Mouse (Mus musculus): ENCODE measurements around the gene Errfi1. TPM values are rescaled to one million over a fixed set of nuclear protein-coding genes. Genes with fewer than 3 reads are reported as not detected.
"Not testable (repeated sequence)": the region's sequence is repeated elsewhere in the genome, so short reads cannot be mapped to it uniquely, and the experiment has no call there.

Gene Errfi1
- total RNA-seq, 2 experiments from 2014 or later = 24.2 to 33.2 TPM

DNA sequence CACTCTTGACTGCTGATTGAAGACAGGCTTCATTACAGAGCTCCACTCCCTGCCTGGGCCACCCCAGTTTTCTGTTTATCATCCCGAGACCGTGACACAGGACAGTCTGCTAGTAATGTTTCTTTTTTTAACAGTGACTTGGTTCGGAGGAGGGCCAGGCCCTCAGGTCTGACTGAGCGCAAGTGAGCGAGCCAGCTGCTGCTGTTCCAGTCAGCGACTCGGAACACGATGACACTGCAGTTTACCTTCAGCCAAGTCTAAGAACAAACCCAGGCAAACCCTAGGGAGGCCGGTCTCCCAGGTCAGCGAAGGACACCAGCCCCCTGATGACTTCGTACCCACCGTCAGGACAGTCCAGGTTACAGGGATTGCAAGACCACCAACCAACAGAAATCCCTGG is 48.3 kb downstream of the Errfi1 start:
- intact Hi-C loops (cut with DNase I) = no loop called here
- no peak for DNase-seq (ENCODE audit: low spot score in 2 of 2)

DNA sequence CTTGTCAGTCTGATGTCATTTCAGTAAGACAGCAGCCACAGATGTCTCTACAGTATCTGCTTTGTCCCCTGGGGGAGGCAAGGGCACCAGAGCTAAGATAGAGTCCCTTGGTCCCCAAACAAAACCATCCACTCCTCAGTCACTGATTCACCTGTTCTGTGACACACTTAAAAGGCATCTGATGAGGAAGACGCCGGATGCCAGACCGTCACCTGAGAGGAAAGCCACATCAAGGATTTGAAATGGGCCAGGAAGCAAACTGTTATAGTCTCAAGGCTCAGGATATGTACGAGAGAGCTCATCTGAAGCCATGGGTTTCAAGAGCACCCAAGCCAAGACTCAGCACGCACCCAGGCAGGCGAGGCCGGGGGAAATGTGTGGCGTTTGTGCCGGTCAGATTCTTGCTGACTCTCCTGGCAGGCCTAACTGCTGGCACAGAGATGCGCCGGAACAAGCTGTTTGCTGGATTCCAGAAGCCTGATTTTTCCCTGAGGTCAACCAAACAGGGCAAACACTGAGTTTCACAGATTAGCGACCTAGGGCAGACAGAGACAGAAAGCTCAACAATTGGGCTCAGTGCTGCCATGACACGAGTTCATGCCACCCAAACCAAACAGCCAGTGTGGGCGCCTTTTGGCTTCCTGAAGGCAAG is 49.5 kb downstream of the Errfi1 start:
- intact Hi-C loops (cut with DNase I) = no loop called here

DNA sequence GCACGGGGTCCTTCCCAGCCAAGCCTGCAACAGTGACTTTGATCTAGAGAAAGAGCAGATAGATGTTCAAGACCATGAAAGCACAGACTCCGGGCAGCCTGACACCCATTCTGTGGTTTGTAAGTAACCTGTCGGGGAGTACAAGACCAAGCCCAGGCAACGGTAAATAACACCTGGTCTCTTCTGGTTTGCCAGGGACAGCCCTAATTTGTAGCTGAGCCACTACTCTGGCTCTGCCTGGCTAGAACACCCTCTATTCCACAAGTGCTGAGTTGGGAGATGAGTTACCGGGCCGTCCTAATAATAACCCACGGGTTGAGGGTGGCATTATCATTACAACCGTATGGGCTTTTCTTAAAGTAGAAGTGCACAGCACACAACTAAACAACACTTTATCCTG is 53.4 kb downstream of the Errfi1 start:
- intact Hi-C loops (cut with DNase I) = no loop called here
- DNase-seq (ENCODE audit: low spot score in 2 of 2) = no peak

More for the DNA sequence above, 49.5 kb downstream of the Errfi1 start:
- no peak for DNase-seq (ENCODE audit: low spot score in 2 of 2)

DNA sequence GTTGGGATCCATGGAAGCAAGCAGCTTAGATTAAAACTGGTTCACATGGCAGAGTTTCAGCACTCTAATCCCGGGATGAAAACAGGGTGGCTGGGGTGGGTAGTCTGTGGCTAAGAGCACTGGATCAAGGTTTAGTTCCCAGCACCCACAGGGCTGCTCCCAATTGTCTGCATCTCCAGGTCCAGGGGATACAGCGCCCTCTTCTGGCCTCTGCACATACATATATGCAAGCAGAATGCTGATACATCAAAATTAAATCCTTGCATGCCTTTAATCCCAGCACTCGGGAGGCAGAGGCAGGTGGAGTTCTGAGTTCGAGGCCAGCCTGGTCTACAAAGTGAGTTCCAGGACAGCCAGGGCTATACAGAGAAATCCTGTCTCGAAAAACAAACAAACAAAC is 54.8 kb downstream of the Errfi1 start:
- DNase-seq (ENCODE audit: low spot score in 2 of 2); intact Hi-C loops (cut with DNase I): not testable (repeated sequence)

DNA sequence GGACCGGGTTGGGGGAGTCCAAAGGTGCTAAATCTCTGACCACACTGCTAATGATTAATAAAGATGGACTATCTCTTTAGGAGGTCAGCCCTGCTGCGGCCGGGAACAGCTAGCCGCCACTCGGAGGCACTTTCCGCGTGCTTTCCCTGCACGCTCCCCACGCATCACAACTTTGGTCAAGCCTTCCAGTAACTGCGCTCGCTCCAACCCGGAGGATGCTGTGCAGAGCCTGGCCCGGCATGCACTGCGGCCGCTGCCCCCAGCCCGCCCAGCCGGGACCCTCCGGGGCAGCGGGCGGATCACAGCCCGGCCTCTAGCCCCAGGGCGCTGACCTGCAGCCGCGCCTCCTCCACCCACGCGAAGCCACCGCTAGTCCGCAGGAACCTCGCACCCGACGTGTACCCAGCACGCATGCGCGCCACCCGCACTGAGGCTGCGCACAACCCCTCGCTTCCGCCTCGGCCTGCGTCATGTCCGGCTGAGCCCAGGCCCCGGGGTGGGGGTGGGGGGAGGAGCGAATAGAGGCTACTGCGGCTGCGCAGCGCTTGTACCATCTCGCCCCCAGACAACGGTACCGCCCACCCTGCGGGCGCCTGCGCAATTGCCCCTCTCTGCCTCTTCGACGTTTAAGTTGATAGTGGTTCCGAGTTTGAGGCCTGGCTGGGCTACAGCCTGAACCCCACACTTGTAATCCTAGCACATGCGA is 55.9 kb downstream of the Errfi1 start:
- intact Hi-C loops (cut with DNase I) = no loop called here
- peak; percentile 98 for DNase-seq (ENCODE audit: low spot score in 2 of 2)

DNA sequence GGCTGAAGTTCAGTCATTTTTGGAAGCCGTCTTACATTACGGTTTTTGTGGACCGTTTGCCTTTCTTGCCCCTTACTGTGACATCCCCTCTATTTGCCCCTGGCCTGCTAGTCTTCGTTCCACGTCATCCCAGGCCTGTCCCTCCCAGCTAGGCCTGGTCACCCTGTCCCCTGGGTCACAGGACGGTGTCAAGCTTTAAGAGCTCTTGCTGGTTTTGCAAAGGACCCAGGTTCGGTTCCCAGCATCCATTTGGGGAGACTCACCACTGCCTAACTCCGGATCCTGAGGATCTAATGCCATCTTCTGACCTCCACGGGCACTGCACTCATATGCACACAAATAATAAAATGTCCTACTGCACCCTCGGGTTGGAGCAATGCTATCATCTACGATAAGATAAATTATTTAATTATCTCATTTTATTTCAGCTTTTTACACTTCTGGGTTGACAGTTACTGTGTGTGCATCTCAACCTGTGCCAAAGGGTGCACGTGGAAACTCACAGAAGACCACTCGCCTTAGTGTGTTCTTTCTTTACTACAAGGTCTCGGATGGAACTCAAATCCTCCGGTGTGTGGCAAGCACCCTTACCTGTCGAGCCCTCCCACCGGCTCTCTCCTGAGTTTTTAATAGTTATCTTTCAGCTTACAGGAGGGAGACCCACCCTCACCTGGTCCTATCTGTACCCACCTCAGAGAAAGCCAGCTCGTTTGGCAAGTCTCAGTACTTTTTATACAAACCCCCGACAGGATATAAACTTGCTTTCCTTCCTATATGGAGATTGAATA is 56.6 kb downstream of the Errfi1 start:
- intact Hi-C loops (cut with DNase I) = no loop called here

DNA sequence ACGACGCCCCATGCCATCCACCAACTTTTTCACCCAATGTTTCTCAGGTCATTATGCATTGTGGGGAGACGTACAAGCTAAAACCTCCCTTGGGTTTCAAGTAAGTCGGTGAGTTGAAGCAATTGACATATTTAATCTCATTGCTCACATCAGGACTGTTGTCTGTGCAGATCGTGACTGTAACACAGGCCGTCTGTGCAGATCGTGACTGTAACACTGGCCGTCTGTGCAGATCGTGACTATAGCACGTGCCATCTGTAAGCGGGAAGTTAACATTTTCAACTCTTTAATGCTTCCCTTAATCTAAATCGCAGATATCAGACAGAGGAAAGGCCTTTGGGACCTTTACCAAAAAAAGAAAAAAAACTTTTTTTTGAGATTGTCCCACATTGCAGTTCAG is 60.0 kb downstream of the Errfi1 start:
- peak in 1 of 2 experiments; percentile 35 for DNase-seq (ENCODE audit: low spot score in 2 of 2)
- intact Hi-C loops (cut with DNase I) = no loop called here

More for the DNA sequence above, 56.6 kb downstream of the Errfi1 start:
- no peak for DNase-seq (ENCODE audit: low spot score in 2 of 2)

DNA sequence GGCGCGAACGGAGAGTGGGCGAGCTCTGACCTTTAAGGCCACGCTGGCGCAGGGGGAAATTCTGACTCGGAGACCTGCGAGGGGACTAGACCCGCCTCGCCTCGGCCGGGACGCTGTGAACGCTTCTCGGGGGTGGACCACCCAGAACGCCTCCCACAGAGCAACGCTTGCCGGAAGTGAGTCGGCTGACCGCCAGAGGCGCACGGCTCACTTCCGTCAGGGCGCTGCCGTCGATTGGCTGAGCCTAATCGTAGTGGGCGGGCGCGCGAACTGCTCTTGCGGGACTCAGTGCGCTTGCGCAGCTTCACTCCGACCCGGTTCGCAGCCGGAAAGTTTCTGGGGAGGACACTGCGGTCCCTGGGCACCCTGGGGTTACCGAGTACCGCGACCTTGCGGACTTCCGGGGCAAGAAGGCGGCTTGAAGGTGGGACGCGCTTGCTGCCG is 60.6 kb downstream of the Errfi1 start, which contains the start of the genes Park7 and Tnfrsf9:
Gene Park7 (minus strand): TSS at position 148 of the 444 bp plus-strand sequence.
Gene Tnfrsf9 (plus strand): TSS at position 273 of the 444 bp plus-strand sequence.
- peak; percentile 97 to 98 for DNase-seq (ENCODE audit: low spot score in 2 of 2)
- intact Hi-C loops (cut with DNase I) = no loop called here

DNA sequence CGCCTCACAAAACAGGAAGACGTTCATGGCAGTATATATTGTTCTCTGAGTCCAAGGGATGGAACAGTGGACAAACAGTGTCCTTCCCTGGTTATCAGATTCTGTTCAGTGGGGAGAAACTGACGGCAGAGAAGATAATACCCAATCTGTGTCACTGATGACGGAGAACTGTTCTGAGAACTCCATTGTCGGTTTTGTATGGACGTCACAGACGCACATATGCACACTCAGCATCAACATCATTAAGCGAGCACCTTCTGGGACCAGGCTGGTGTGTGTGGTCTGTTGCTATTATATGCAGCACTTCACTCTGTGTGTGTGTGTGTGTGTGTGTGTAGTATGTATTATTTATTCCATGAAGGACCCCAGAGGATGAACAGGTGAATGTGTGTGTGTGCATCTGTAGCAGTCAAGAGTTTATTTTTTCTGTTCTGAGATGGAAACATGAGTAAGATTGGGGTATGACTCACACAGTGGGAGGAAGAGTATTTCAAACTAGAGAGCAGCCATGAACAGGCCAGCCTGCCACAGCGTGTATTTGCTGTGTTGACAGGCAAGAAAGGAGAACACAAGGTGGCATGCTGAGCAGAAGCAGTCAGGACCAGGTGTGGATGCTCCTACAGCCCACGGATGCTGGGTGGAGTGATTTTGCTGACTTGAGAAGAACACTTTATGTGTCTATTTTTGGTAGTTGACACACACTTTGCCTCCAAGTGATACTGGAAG is 61.6 kb downstream of the Errfi1 start:
- intact Hi-C loops (cut with DNase I) = no loop called here
- peak; percentile 33 to 78 for DNase-seq (ENCODE audit: low spot score in 2 of 2)

DNA sequence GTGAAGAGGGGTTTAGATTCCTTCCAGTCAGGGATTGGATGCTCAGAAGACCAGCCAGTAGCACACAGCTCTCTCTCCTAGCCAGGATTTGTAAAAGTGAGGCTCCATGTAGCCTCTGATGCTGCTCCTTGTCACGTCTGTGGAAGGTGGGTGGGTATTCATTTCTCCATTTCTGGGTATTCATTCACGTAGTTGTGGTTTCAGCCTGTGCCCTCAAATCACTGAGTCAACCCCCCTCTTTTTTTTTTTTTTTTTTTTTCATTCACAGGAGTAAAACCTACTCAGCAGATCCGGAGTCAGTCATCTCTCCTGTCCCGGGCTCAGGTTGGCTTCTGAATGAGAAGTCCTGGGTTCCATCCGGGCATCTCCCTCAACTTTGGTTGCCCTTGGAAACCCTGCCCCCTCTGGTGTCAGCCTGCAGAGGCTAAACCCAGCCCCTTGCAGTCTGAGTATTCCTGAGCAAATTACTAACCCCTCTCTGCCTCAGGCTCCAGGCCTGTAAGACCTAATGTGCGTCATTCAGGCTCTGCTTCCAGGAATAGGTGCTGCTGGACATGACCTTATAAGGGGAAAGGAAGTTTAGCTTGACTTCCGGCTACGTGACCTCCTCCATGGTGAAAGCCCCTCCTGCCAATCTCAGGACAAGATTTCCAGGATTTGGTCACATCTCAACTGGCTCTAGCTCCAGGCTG is 63.8 kb downstream of the Errfi1 start:
- intact Hi-C loops (cut with DNase I) = no loop called here
- no peak for DNase-seq (ENCODE audit: low spot score in 2 of 2)

Other genes starting within 250 kb of the Errfi1 start
- 10 to 100 TPM; 50.7 to 52.5 TPM for gene Slc45a1, start 201.7 kb upstream of the Errfi1 start, total RNA-seq (2021)
- 100 to 1,000 TPM; 203 to 206 TPM for gene Park7, start 60.5 kb downstream of the Errfi1 start, total RNA-seq (2021)
- under 1 TPM; 0.36 to 0.40 TPM for gene Tnfrsf9, start 60.6 kb downstream of the Errfi1 start, total RNA-seq (2021)
- gene Uts2, start 143.2 kb downstream of the Errfi1 start, total RNA-seq (2021) = not detected
- 10 to 100 TPM; 21.4 to 21.5 TPM for gene Per3, start 190.7 kb downstream of the Errfi1 start, total RNA-seq (2021)
- gene Vamp3, start 204.0 kb downstream of the Errfi1 start, total RNA-seq (2021) = 10 to 100 TPM; 31.7 to 33.6 TPM
- not detected for gene Gm13090, start 235.7 kb downstream of the Errfi1 start, total RNA-seq (2021)

Measured in left cerebral cortex, postnatal 14 days (tissue).